Mouse (Mus musculus) layer of hippocampus, postnatal 10 days (tissue): ENCODE results near the gene Dlg4. TPM values are rescaled to one million over a fixed set of nuclear protein-coding genes. Genes with fewer than 3 reads are reported as not detected.
"Not testable (repeated sequence)": the region's sequence is repeated elsewhere in the genome, so short reads cannot be mapped to it uniquely, and the experiment has no call there.

Experiments
- DNase-seq, 2 experiments: peaks; one replicate each; pipeline ENCODE4 v3.0.0; 2021; ENCODE audit warnings: low spot score in 2 of 2
- total RNA-seq, 2 experiments: library from RNA; stranded (reverse); gene quantifications; 2 replicates each; pipeline ENCODE4 v1.2.3; 2021

The Dlg4 gene
- total RNA-seq, 2 experiments from 2014 or later: 705 to 717 TPM

GRCm38 (mm10) chr11:70045435-70045834, 28.7 kb downstream of the Dlg4 start:
- DNase-seq: no peak

- no peak for DNase-seq
Measured at GRCm38 (mm10) chr11:70049366-70049765, 32.6 kb downstream of the Dlg4 start.

GRCm38 (mm10) chr11:70049816-70050215, 33.1 kb downstream of the Dlg4 start:
- DNase-seq: no peak

- DNase-seq: no peak
Measured at GRCm38 (mm10) chr11:70053156-70053555, 36.4 kb downstream of the Dlg4 start.

- no peak for DNase-seq
Measured at GRCm38 (mm10) chr11:70053898-70054570, 37.3 kb downstream of the Dlg4 start, which contains the start of gene Asgr1. TSS of gene Asgr1 (plus strand) at chr11:70054085.

- peak; percentile 87 to 91 for DNase-seq
Measured at GRCm38 (mm10) chr11:70055618-70056214, 39.0 kb downstream of the Dlg4 start.

GRCm38 (mm10) chr11:70057805-70058204, 41.1 kb downstream of the Dlg4 start:
- DNase-seq: no peak

- DNase-seq: no peak
Measured at GRCm38 (mm10) chr11:70059930-70060329, 43.2 kb downstream of the Dlg4 start.

GRCm38 (mm10) chr11:70063053-70063452, 46.3 kb downstream of the Dlg4 start:
- DNase-seq: no peak

GRCm38 (mm10) chr11:70066701-70067100, 50.0 kb downstream of the Dlg4 start:
- no peak for DNase-seq

GRCm38 (mm10) chr11:70068245-70068644, 51.5 kb downstream of the Dlg4 start:
- no peak for DNase-seq

- no peak for DNase-seq
Measured at GRCm38 (mm10) chr11:70070057-70070456, 53.3 kb downstream of the Dlg4 start.

- DNase-seq: not testable (repeated sequence)
Measured at GRCm38 (mm10) chr11:70070603-70071002, 53.9 kb downstream of the Dlg4 start.

- peak; percentile 84 to 86 for DNase-seq
Measured at GRCm38 (mm10) chr11:70074379-70075071, 57.8 kb downstream of the Dlg4 start.

GRCm38 (mm10) chr11:70075581-70075980, 58.8 kb downstream of the Dlg4 start:
- no peak for DNase-seq

- DNase-seq: no peak
Measured at GRCm38 (mm10) chr11:70077441-70077840, 60.7 kb downstream of the Dlg4 start.

- DNase-seq: no peak
Measured at GRCm38 (mm10) chr11:70079175-70079574, 62.4 kb downstream of the Dlg4 start.

GRCm38 (mm10) chr11:70079928-70080327, 63.2 kb downstream of the Dlg4 start:
- DNase-seq: no peak

GRCm38 (mm10) chr11:70080803-70081590, 64.3 kb downstream of the Dlg4 start:
- DNase-seq: no peak

- DNase-seq: no peak
Measured at GRCm38 (mm10) chr11:70084563-70084962, 67.8 kb downstream of the Dlg4 start.

- no peak for DNase-seq
Measured at GRCm38 (mm10) chr11:70091986-70092783, 75.4 kb downstream of the Dlg4 start, which contains the start of gene Asgr2. TSS of gene Asgr2 (plus strand) at chr11:70092644.
